Mouse (Mus musculus): ENCODE results near the gene Fap. TPM values are rescaled to one million over a fixed set of nuclear protein-coding genes. Genes with fewer than 3 reads are reported as not detected.

The Fap gene
- polyA plus RNA-seq, 1 experiment from 2014 or later, result 26.5 TPM

GRCm38 (mm10) chr2:62517790-62518189 is 56.1 kb downstream of the Fap start:
- WGBS, result 90% methylated on average over 2 of the region's 2 CpGs
- H3K36me3 ChIP-seq, result no peaks in the 10 kb centered on the region
- ATAC-seq (ENCODE audit: insufficient number of reproducible peaks, low FRiP score, low TSS enrichment, low read depth), result no peak
- H3K27me3 ChIP-seq, result no peaks in the 10 kb centered on the region
- H3K9ac ChIP-seq, result no peak overlapping the region
- H3K9me3 ChIP-seq, result no peaks in the 10 kb centered on the region
- no peaks in the 10 kb centered on the region for H3K4me1 ChIP-seq
- H3K4me3 ChIP-seq, result no peak overlapping the region
- H3K27ac ChIP-seq, result no peak overlapping the region
- no peak overlapping the region for H3K4me2 ChIP-seq

DNA sequence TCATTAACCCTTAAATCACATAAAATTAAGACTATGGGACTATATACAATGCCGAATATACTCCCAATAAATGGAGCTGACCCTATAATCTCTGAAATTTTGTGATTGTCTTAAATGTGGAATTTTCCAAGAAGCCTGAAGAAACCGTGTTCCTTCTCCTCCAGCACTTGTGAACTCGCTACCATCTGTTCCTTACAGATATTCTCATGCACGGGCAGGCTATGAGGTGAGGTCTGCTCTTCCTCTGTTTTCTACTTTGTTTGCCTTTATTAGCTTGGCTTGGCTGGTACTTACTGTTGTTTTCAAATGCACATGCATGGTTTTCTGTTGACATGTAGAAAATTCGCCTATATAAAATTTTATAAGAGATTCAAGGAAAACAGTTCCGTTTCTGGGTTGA is 59.4 kb downstream of the Fap start:
- Histone ChIP-seq H3K36me3 (no peaks in the 10 kb centered on the region), H3K9me3 (no peaks in the 10 kb centered on the region), H3K27me3 (no peaks in the 10 kb centered on the region), H3K4me2 (no peak overlapping the region), H3K4me1 (no peaks in the 10 kb centered on the region), H3K9ac (no peak overlapping the region), H3K4me3 (no peak overlapping the region), H3K27ac (no peak overlapping the region)
- no peak for ATAC-seq (ENCODE audit: insufficient number of reproducible peaks, low FRiP score, low TSS enrichment, low read depth)
- WGBS, result 76% methylated on average over 6 of the region's 6 CpGs

DNA sequence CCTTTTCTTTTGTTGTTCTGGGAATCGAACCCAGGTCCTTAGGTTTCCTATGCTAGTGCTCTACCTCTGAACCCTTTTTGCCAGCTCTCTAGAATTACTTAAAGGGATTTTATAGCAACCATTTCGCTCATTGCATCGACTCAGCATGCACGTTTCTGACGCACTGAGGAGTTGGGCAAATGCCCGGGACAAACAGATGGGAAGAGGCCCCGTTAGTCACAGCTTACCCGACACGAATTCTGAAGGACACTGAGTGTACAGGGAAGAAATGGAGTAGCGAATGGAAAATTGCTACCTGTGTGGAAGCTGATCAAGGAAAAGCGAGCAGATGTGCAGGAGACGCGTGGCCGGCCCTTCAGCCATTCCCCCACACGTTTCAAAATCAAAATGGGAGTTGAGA is 60.4 kb downstream of the Fap start:
- no peak for ATAC-seq (ENCODE audit: insufficient number of reproducible peaks, low FRiP score, low TSS enrichment, low read depth)
- no peaks in the 10 kb centered on the region for H3K9me3 ChIP-seq
- 81% methylated on average over 15 of the region's 15 CpGs for WGBS

GRCm38 (mm10) chr2:62507130-62507529 is 66.7 kb downstream of the Fap start:
- Histone ChIP-seq H3K4me1 (no peaks in the 10 kb centered on the region), H3K4me3 (no peak overlapping the region), H3K27ac (no peak overlapping the region), H3K36me3 (no peaks in the 10 kb centered on the region), H3K4me2 (no peak overlapping the region), H3K27me3 (no peaks in the 10 kb centered on the region), H3K9ac (no peak overlapping the region), H3K9me3 (no peaks in the 10 kb centered on the region)
- ATAC-seq (ENCODE audit: insufficient number of reproducible peaks, low FRiP score, low TSS enrichment, low read depth), result no peak
- WGBS, result 78% methylated on average over 5 of the region's 5 CpGs

More for the DNA sequence above, 60.4 kb downstream of the Fap start:
- H3K4me2 ChIP-seq, result no peak overlapping the region
- H3K36me3 ChIP-seq, result no peaks in the 10 kb centered on the region
- H3K9ac ChIP-seq, result no peak overlapping the region
- H3K4me3 ChIP-seq, result no peak overlapping the region
- H3K27me3 ChIP-seq, result no peaks in the 10 kb centered on the region
- no peak overlapping the region for H3K27ac ChIP-seq
- H3K4me1 ChIP-seq, result no peaks in the 10 kb centered on the region

- no peak overlapping the region for H3K4me3 ChIP-seq
- H3K9ac ChIP-seq, result no peak overlapping the region
- no peak overlapping the region for H3K4me2 ChIP-seq
- no peaks in the 10 kb centered on the region for H3K27me3 ChIP-seq
- no peak for ATAC-seq (ENCODE audit: insufficient number of reproducible peaks, low FRiP score, low TSS enrichment, low read depth)
- no peaks in the 10 kb centered on the region for H3K36me3 ChIP-seq
- WGBS, result 63% methylated on average over 2 of the region's 2 CpGs
- no peaks in the 10 kb centered on the region for H3K4me1 ChIP-seq
- no peaks in the 10 kb centered on the region for H3K9me3 ChIP-seq
- no peak overlapping the region for H3K27ac ChIP-seq
Observed at GRCm38 (mm10) chr2:62506441-62506840, 67.4 kb downstream of the Fap start.

DNA sequence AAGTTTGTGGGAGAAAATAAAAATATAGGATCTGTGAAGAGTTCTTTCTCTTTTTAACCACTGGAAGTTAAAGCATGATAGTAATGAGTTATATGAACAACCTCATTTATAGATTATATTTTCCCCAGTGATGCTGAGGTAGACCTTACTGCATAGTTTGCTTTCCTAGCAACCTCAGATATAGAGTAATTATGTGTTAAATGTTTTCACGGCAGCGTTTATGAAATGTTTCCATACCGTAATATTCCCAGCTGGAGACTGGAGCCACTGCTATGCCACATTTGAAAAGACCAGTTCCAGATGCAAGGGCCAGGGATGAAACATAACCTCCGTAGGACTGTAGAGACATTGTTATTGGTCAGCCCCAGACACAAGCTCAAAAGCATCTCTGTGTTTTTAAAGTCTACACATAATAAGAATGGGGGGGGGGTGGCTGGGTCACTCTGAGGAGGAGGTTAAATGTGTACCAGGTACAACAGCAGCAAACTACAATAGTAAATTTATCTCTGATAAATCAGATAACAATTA is 69.5 kb downstream of the Fap start:
- Histone ChIP-seq H3K4me2 (no peak overlapping the region), H3K9me3 (no peaks in the 10 kb centered on the region), H3K36me3 (no peaks in the 10 kb centered on the region), H3K4me1 (no peaks in the 10 kb centered on the region), H3K27me3 (no peaks in the 10 kb centered on the region), H3K9ac (no peak overlapping the region), H3K4me3 (no peak overlapping the region), H3K27ac (no peak overlapping the region; the same call in 1 of the 2 replicates)
- peak; percentile 40; the same call in 1 of the 2 replicates for ATAC-seq (ENCODE audit: insufficient number of reproducible peaks, low FRiP score, low TSS enrichment, low read depth)
- WGBS, result 29% methylated on average over 4 of the region's 4 CpGs

DNA sequence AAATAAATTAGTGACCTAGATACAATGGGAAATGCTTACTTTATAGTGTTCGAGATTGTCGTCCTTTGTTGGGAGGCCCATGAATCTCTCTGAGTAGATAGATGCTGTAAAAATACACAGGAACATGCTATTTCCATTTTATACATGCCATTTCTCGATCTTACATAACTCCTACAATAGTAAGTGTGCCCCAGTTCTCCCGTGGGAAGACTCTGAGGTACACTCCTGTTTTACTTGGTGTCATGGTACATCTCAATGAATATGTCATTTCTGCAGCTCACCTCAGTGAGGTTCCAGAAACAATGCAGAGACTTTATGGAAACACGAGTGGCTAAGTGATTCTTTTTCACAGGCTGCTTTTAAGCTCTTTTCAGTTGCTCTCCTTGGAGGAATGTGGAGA is 70.5 kb downstream of the Fap start:
- Histone ChIP-seq H3K27me3 (no peaks in the 10 kb centered on the region), H3K9me3 (no peaks in the 10 kb centered on the region), H3K36me3 (no peaks in the 10 kb centered on the region), H3K27ac (peak overlapping the region; percentile 27; the same call in 1 of the 2 replicates), H3K4me2 (no peak overlapping the region), H3K4me3 (no peak overlapping the region), H3K4me1 (no peaks in the 10 kb centered on the region), H3K9ac (no peak overlapping the region)
- WGBS, result 60% methylated on average over 5 of the region's 5 CpGs
- no peak for ATAC-seq (ENCODE audit: insufficient number of reproducible peaks, low FRiP score, low TSS enrichment, low read depth)

- no peak overlapping the region for H3K4me2 ChIP-seq
- H3K9ac ChIP-seq, result no peak overlapping the region
- no peaks in the 10 kb centered on the region for H3K27me3 ChIP-seq
- no peaks in the 10 kb centered on the region for H3K36me3 ChIP-seq
- ATAC-seq (ENCODE audit: insufficient number of reproducible peaks, low FRiP score, low TSS enrichment, low read depth), result no peak
- H3K4me1 ChIP-seq, result no peaks in the 10 kb centered on the region
- H3K9me3 ChIP-seq, result no peaks in the 10 kb centered on the region
- H3K27ac ChIP-seq, result no peak overlapping the region
- 86% methylated on average over 4 of the region's 4 CpGs for WGBS
- H3K4me3 ChIP-seq, result no peak overlapping the region
Observed at GRCm38 (mm10) chr2:62502516-62502915, 71.4 kb downstream of the Fap start.

- no peak for ATAC-seq (ENCODE audit: insufficient number of reproducible peaks, low FRiP score, low TSS enrichment, low read depth)
- Histone ChIP-seq H3K4me1 (no peaks in the 10 kb centered on the region), H3K27me3 (no peaks in the 10 kb centered on the region), H3K9me3 (no peaks in the 10 kb centered on the region), H3K9ac (no peak overlapping the region), H3K4me3 (no peak overlapping the region), H3K36me3 (no peaks in the 10 kb centered on the region), H3K27ac (no peak overlapping the region), H3K4me2 (no peak overlapping the region)
- 85% methylated on average over 5 of the region's 5 CpGs for WGBS
Observed at GRCm38 (mm10) chr2:62498821-62499220, 75.1 kb downstream of the Fap start.

- Histone ChIP-seq H3K9me3 (no peaks in the 10 kb centered on the region), H3K27ac (no peak overlapping the region), H3K4me3 (no peak overlapping the region), H3K27me3 (no peaks in the 10 kb centered on the region), H3K36me3 (no peaks in the 10 kb centered on the region), H3K4me1 (no peaks in the 10 kb centered on the region), H3K9ac (no peak overlapping the region), H3K4me2 (no peak overlapping the region)
- ATAC-seq (ENCODE audit: insufficient number of reproducible peaks, low FRiP score, low TSS enrichment, low read depth), result no peak
- WGBS, result 75% methylated on average over 4 of the region's 4 CpGs
Observed at GRCm38 (mm10) chr2:62498086-62498485, 75.8 kb downstream of the Fap start.

DNA sequence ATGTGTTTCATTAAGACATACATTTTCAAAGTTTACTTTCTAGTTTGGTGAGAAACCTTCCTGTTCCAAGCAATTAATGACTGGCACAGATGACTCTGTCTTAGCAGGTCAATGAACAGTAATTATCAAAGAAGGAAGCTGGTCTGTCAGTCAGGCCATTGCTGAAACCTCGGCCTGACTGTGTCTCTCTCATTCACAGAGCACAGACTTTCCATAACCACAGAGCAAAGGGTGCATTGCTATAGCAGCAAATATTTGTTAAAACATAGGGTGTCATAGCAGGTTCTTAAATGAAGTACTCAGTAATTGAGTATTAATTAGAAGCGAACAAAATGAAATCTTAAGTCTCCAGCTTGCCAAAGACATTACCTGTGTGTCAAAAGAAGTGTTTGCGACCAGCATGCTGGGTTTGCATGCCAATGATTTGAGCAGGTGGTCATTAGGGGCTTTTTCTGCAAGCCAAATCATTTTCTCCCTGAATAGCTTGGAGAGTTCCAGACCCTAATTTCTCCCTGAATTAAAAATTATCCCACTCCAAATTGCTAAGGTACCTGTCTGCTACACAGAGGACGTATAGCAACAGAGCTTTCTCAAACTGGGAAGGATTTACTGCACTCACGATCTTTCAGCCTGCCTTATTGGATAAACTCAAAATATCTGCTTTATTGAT is 76.4 kb downstream of the Fap start:
- Histone ChIP-seq H3K27ac (no peak overlapping the region), H3K36me3 (no peaks in the 10 kb centered on the region), H3K4me1 (no peaks in the 10 kb centered on the region), H3K4me2 (no peak overlapping the region), H3K4me3 (no peak overlapping the region), H3K27me3 (no peaks in the 10 kb centered on the region), H3K9ac (no peak overlapping the region), H3K9me3 (no peaks in the 10 kb centered on the region)
- 66% methylated on average over 5 of the region's 5 CpGs for WGBS
- ATAC-seq (ENCODE audit: insufficient number of reproducible peaks, low FRiP score, low TSS enrichment, low read depth), result no peak

DNA sequence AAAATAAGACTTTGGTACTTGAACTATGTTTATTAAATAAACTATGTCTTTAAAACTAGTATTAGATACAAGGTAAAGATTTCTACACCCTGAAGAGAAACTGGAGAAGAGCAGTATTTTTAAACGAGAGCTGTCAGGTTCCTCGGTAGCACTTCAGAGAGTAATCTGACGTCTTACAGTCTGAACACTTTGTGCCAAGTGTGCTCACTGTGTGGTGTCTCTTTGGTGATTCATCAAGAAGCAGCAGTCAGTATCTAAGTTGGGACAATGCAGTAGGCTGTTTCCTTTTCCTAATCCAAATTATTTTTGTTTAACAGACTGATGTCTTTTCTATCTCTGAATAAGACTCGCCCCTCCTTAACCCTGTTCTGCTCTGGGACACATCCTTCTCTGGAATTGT is 78.5 kb downstream of the Fap start:
- no peaks in the 10 kb centered on the region for H3K4me1 ChIP-seq
- H3K27me3 ChIP-seq, result no peaks in the 10 kb centered on the region
- no peaks in the 10 kb centered on the region for H3K9me3 ChIP-seq
- ATAC-seq (ENCODE audit: insufficient number of reproducible peaks, low FRiP score, low TSS enrichment, low read depth), result no peak
- H3K27ac ChIP-seq, result no peak overlapping the region
- H3K36me3 ChIP-seq, result no peaks in the 10 kb centered on the region
- H3K4me2 ChIP-seq, result no peak overlapping the region
- WGBS, result 73% methylated on average over 4 of the region's 4 CpGs
- H3K9ac ChIP-seq, result no peak overlapping the region
- H3K4me3 ChIP-seq, result no peak overlapping the region

DNA sequence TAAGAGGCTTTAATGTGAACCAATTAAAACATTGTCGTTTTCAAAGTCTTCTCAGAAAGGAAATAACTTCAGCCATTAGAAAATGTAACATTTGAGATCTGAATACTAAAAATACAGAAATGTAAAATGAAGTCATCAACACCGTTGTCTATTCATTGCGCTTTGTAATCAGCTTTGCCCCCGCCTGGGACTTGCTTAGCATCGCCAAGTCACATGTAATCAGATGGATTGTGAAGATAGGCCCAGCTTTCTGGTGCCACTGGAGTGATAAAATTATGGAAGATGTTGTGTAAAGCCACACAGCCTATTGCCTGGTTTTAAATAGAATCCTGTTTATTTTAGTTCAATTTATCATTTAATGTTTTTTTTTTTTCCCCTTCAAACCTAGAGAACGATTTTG is 84.0 kb downstream of the Fap start:
- Histone ChIP-seq H3K36me3 (no peaks in the 10 kb centered on the region), H3K9me3 (no peaks in the 10 kb centered on the region), H3K9ac (no peak overlapping the region), H3K4me2 (no peak overlapping the region), H3K27me3 (no peaks in the 10 kb centered on the region), H3K4me1 (no peaks in the 10 kb centered on the region), H3K27ac (no peak overlapping the region), H3K4me3 (no peak overlapping the region)
- WGBS, result 87% methylated on average over 6 of the region's 6 CpGs
- no peak for ATAC-seq (ENCODE audit: insufficient number of reproducible peaks, low FRiP score, low TSS enrichment, low read depth)
